Mouse (Mus musculus) hindbrain, embryonic 16.5 days (tissue): ENCODE data around the gene Cabin1. TPM values are rescaled to one million over a fixed set of nuclear protein-coding genes. Genes with fewer than 3 reads are reported as not detected.
A peak's percentile ranks its signal among the peaks of the same experiment; 100 is the strongest.

Experiments used
- ATAC-seq: fragments of 200-750 bp; cut with Nextera tagmentation; 2 replicates; pipeline ENCODE4 v1.8.0; 2017; ENCODE audit warnings: moderate TSS enrichment, moderate library complexity
- H3K27ac ChIP-seq: fragments of 300-500 bp; sonication (generic); 2 replicates; pipeline ENCODE4 v1.5.1; 2014; ENCODE audit warnings: low read depth, mild to moderate bottlenecking, control low read depth, low read length, moderate library complexity
- H3K27me3 ChIP-seq: fragments of 300-500 bp; sonication (generic); replicated peaks from 2 replicates; pipeline ENCODE4 v1.6.1; 2014; ENCODE audit warnings: low read length; ENCODE audit not compliant: control insufficient read depth, insufficient read depth
- H3K36me3 ChIP-seq: fragments of 300-500 bp; sonication (generic); 2 replicates; pipeline ENCODE4 v1.6.1; 2014; ENCODE audit warnings: mild to moderate bottlenecking, low read length, moderate library complexity, mixed read lengths; ENCODE audit not compliant: control insufficient read depth, insufficient read depth
- H3K4me1 ChIP-seq: fragments of 300-500 bp; sonication (generic); 2 replicates; pipeline ENCODE4 v1.6.1; 2014; ENCODE audit warnings: low read depth, low read length; ENCODE audit not compliant: control insufficient read depth, insufficient read depth
- H3K4me2 ChIP-seq: fragments of 300-500 bp; sonication (generic); 2 replicates; pipeline ENCODE4 v1.6.1; 2014; ENCODE audit warnings: mild to moderate bottlenecking, low read length, control low read depth, moderate library complexity
- H3K4me3 ChIP-seq: fragments of 300-500 bp; sonication (generic); 2 replicates; pipeline ENCODE4 v1.5.1; 2014; ENCODE audit warnings: mild to moderate bottlenecking, low read length, control low read depth, moderate library complexity
- H3K9ac ChIP-seq: fragments of 300-500 bp; sonication (generic); 2 replicates; pipeline ENCODE4 v1.6.1; 2014; ENCODE audit warnings: low read depth, mild to moderate bottlenecking, control low read depth, low read length, moderate library complexity
- H3K9me3 ChIP-seq: fragments of 300-500 bp; sonication (generic); 2 replicates; pipeline ENCODE4 v1.6.1; 2014; ENCODE audit warnings: mild to moderate bottlenecking, low read length, moderate library complexity; ENCODE audit not compliant: control insufficient read depth
- WGBS: fragments of 180-500 bp; shearing (Covaris S2); extraction: QIAGEN DNeasy Blood & Tissue Kit; methylation state at CpG from one replicate; pipeline ENCODE4 v1.1.7; 2014; 5-methylcytosine and 5-hydroxymethylcytosine counted together
- polyA plus RNA-seq: library from polyadenylated mRNA; unstranded; fragments of >200 nt; fragmentation: Nextera tagmentation; extraction: Ambion mirVana; gene quantifications from 2 replicates; pipeline ENCODE4 v1.2.1, GENCODE M21; 2015

The Cabin1 gene
- polyA plus RNA-seq, 1 experiment from 2014 or later: 30.9 TPM

DNA sequence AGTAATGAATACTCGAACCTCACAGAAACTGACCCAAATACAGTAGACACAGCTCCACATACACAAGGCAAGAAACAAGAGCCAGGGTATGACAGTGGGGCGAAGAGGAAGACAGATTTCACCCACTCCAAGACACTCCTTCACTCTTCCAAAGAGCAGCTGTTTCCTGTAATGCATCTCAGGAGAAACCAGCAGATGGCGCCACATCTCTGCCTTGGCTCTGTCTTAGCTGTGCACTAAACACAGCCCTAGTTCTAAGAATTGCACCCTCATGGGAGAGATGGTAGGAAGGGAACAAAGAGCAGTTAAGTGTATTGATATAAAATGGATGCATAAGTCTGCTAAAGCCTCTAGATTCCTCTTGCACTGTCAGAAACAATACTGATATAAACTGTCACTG lies 20.1 kb downstream of the Cabin1 start:
- H3K27me3 ChIP-seq: no peaks in the 10 kb centered on the region
- no peaks in the 10 kb centered on the region; the same call in 1 of the 2 replicates for H3K4me1 ChIP-seq
- no peak overlapping the region for H3K9ac ChIP-seq
- peak; percentile 93 for ATAC-seq
- no peak overlapping the region for H3K4me3 ChIP-seq
- 49% methylated on average over 3 of the region's 3 CpGs for WGBS
- H3K36me3 ChIP-seq: peaks cover 48% of the 10 kb centered on the region
- H3K9me3 ChIP-seq: no peaks in the 10 kb centered on the region
- H3K27ac ChIP-seq: no peak overlapping the region
- no peak overlapping the region for H3K4me2 ChIP-seq

DNA sequence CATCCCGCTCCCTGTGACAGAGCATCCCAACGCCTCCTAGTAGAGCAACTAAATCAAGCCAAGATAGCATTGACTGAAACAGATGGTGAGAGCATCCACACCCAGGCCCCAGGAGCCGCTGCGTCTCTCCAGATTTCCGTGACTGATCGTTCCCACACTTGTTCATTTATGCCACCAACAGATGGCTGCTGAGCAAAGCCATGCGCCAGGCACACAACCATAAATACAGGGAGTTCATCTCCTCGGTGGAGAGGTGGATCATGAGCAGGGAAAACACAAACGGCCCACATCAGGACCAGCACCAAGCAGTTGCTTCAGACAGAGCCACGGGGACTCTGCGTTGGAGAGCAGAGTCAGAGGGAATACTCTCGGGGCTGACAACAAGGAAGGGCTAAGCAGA lies 20.8 kb downstream of the Cabin1 start:
- no peaks in the 10 kb centered on the region; the same call in 1 of the 2 replicates for H3K4me1 ChIP-seq
- no peak overlapping the region for H3K4me3 ChIP-seq
- no peaks in the 10 kb centered on the region for H3K27me3 ChIP-seq
- H3K9me3 ChIP-seq: no peaks in the 10 kb centered on the region
- H3K27ac ChIP-seq: no peak overlapping the region
- WGBS: 78% methylated on average over 12 of the region's 12 CpGs
- H3K4me2 ChIP-seq: no peak overlapping the region
- H3K36me3 ChIP-seq: peaks cover 53% of the 10 kb centered on the region
- ATAC-seq: peak; percentile 32; the same call in 1 of the 2 replicates
- H3K9ac ChIP-seq: no peak overlapping the region

DNA sequence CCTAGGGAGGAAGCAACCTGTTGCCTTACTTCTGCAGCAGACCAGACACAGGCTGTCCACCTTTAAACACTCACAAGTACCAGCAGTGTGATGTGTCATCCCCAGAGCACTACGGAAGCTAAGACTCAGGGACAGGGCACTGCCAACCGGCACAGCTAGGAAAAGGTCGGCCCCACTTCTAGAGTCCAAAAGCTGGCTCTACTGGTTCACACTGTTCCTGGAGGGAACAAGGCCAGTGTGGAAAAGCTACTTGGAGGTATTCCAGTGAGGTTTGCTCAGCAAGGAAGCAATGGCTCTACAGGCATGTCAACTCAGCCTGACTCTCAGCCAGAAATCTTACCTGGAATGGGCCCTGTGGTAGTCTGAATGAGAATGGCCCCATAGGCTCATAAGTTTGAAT lies 23.3 kb downstream of the Cabin1 start:
- Histone ChIP-seq H3K36me3 (peaks cover 41% of the 10 kb centered on the region), H3K27ac (no peak overlapping the region), H3K4me2 (no peak overlapping the region), H3K9ac (no peak overlapping the region), H3K9me3 (no peaks in the 10 kb centered on the region), H3K27me3 (no peaks in the 10 kb centered on the region), H3K4me3 (no peak overlapping the region), H3K4me1 (no peaks in the 10 kb centered on the region; the same call in 1 of the 2 replicates)
- ATAC-seq: no peak
- WGBS: 97% methylated on average over 3 of the region's 3 CpGs

DNA sequence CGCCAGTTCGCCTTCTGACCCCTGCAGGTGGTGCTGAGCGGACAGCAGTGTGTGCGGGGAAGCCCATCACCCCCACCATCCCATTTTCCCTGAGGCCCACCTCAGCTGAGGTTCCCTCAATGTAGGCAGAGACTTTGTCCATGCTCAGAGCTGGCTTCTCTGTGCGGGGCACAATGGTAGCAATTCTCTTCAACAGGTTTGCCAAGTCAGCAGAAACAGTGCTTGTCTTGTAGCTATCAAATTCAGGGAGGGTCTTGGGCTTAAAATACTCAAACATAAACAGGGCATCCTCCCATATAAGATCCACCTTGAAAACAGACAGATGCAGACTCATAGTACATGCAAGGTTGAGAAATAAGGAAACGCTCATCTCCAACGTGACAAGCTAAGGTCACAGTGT lies 38.7 kb downstream of the Cabin1 start:
- H3K36me3 ChIP-seq: peaks cover 35% of the 10 kb centered on the region
- no peak for ATAC-seq
- no peak overlapping the region for H3K4me3 ChIP-seq
- no peak overlapping the region for H3K27ac ChIP-seq
- no peaks in the 10 kb centered on the region for H3K4me1 ChIP-seq
- no peaks in the 10 kb centered on the region for H3K9me3 ChIP-seq
- H3K27me3 ChIP-seq: no peaks in the 10 kb centered on the region
- WGBS: 91% methylated on average over 7 of the region's 7 CpGs
- no peak overlapping the region for H3K4me2 ChIP-seq
- H3K9ac ChIP-seq: no peak overlapping the region

DNA sequence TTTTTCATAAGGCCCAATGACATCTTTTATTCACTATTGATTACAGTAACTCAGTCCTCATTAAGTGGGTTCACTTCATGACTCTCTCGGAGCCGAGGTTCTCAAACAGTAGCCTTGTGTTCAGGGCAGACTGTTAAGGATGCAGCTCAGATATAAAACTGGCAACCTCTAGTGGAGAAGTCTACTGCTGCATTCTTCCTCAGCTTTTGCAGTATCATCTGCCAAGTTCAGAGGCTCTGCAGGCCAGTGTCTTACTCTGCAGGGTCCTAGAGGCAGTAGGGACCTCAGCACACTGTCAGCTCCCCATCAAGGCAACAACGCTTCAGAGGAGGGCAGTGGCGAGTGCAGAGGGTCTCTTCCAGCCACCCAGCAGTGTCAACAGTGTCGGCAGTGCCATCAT lies 43.9 kb downstream of the Cabin1 start:
- H3K27ac ChIP-seq: no peak overlapping the region

DNA sequence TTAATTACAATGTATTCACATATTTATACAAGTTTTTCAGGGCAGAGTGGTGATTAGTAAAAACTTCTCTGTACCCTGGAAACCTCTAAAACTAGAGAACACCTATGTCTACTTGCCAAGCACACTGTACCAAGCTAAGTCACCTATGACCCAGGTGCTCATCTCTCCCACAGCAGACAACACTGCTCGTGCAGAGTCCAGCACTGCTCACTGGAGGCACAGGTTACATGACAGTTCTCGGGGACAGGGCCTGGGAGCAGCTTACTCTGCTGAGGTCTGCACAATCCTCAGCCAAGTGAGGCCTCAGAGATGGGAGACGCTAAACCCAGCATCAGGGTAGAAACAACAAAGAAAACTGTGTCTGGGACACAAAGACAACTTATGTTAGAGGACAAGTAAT lies 49.3 kb downstream of the Cabin1 start:
- 84% methylated on average over 3 of the region's 3 CpGs for WGBS
- Histone ChIP-seq H3K4me1 (no peaks in the 10 kb centered on the region), H3K27me3 (no peaks in the 10 kb centered on the region), H3K9ac (no peak overlapping the region), H3K27ac (no peak overlapping the region), H3K9me3 (no peaks in the 10 kb centered on the region), H3K36me3 (peaks cover 25% of the 10 kb centered on the region), H3K4me2 (no peak overlapping the region), H3K4me3 (no peak overlapping the region)
- no peak for ATAC-seq

More for the DNA sequence above, 43.9 kb downstream of the Cabin1 start:
- Histone ChIP-seq H3K9me3 (no peaks in the 10 kb centered on the region), H3K9ac (no peak overlapping the region), H3K36me3 (peaks cover 33% of the 10 kb centered on the region), H3K27me3 (no peaks in the 10 kb centered on the region), H3K4me1 (no peaks in the 10 kb centered on the region), H3K4me3 (no peak overlapping the region), H3K4me2 (no peak overlapping the region)
- 78% methylated on average over 5 of the region's 5 CpGs for WGBS
- peak; percentile 83 for ATAC-seq

DNA sequence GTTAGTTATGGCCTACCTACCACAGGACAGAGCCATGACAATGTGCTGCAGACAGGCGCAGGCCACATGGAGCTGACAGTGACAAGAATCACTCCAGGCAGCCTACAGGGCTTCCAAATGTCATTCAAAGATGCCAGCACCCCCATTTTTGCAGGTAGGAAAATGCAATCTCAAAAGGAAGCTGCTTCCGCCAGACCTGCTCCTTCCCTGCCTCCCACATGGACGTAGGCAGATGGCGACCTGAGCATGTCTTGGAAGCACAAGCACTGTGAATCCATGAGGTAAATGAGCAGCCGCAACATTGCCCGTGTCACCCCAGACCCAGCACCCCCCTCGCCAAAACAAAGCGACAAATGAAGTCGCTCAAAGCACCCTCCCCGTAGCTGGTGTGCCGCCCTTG lies 51.1 kb downstream of the Cabin1 start:
- ATAC-seq: no peak
- Histone ChIP-seq H3K9ac (no peak overlapping the region), H3K27ac (no peak overlapping the region), H3K27me3 (no peaks in the 10 kb centered on the region), H3K9me3 (no peaks in the 10 kb centered on the region), H3K4me3 (no peak overlapping the region), H3K4me1 (no peaks in the 10 kb centered on the region), H3K4me2 (no peak overlapping the region), H3K36me3 (peaks cover 22% of the 10 kb centered on the region)
- WGBS: 93% methylated on average over 11 of the region's 11 CpGs

DNA sequence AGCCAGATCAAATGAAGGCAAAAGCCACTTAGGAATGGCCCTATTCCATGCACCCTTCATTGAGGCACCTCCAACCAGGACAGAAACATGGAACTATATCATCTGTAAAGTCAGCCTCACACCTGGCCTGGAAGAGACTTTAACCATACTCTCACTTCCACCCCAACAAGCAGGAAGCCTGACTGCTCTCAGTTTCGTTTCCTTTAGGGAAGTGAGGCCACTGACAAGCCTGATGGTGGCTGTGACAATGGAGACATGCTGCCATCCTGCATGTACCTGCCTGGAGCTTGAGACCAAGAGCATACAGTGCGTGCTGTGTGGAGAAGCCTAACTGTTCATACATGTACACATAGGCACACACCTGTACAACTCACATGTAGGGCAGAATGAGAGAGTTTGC lies 53.9 kb downstream of the Cabin1 start:
- ATAC-seq: no peak
- Histone ChIP-seq H3K4me3 (no peak overlapping the region), H3K9me3 (no peaks in the 10 kb centered on the region), H3K4me2 (no peak overlapping the region), H3K9ac (no peak overlapping the region), H3K27me3 (no peaks in the 10 kb centered on the region), H3K4me1 (no peaks in the 10 kb centered on the region; the same call in 1 of the 2 replicates), H3K36me3 (peaks cover 16% of the 10 kb centered on the region), H3K27ac (no peak overlapping the region)
- WGBS: 86% methylated on average over 2 of the region's 2 CpGs

DNA sequence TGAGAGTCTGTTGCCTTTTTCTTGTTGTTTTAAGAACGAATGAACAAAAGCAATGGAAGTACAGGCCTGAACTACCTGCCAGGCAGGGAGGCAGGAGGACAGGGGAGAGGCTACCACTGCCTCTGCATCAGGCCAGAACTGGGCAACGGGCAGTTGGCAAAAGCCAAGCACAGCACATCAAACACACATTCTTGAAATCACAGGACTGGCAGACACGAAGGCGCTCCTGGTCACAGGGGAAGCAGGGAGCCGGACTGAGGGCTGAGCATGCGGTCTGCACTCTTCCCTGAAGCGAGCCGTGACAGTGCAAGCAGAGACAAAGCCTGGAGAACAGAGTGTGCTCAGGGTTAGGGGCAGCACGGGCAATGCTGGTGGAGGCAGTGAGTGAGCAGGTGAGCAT lies 54.9 kb downstream of the Cabin1 start:
- Histone ChIP-seq H3K4me1 (peaks cover 3% of the 10 kb centered on the region), H3K9ac (no peak overlapping the region), H3K9me3 (no peaks in the 10 kb centered on the region), H3K27ac (no peak overlapping the region), H3K4me2 (no peak overlapping the region), H3K27me3 (no peaks in the 10 kb centered on the region), H3K36me3 (peaks cover 16% of the 10 kb centered on the region), H3K4me3 (no peak overlapping the region)
- WGBS: 80% methylated on average over 9 of the region's 9 CpGs
- ATAC-seq: no peak

DNA sequence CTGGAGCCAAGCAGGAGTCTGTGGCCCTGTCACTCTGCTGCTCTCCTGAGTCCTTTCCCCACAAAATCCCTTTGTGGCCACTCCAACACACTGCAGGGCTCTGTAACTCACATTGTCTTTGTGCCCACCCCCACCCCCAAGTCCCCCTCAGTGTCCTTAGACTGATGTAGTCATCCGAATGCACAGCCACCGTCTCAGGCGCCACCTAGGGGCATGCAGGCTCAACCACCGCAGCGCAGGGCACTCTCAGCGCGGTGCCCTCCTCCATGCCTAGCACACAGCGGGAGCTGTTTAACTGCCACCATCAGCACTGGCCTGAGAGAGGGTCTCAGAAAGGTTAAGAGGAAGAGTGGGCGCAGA lies 55.5 kb downstream of the Cabin1 start:
- no peak overlapping the region for H3K9ac ChIP-seq
- peaks cover 6% of the 10 kb centered on the region for H3K4me1 ChIP-seq
- H3K4me2 ChIP-seq: no peak overlapping the region
- H3K36me3 ChIP-seq: peaks cover 16% of the 10 kb centered on the region
- WGBS: 32% methylated on average over 9 of the region's 9 CpGs
- peak; percentile 48 for ATAC-seq
- H3K27me3 ChIP-seq: no peaks in the 10 kb centered on the region
- no peak overlapping the region; the same call in 1 of the 2 replicates for H3K27ac ChIP-seq
- H3K4me3 ChIP-seq: no peak overlapping the region
- H3K9me3 ChIP-seq: no peaks in the 10 kb centered on the region
